Mouse (Mus musculus): ENCODE data around the gene Grin2c. TPM values are rescaled to one million over a fixed set of nuclear protein-coding genes. Genes with fewer than 3 reads are reported as not detected.
A peak's percentile ranks its signal among the peaks of the same experiment; 100 is the strongest.

Gene Grin2c
- polyA plus RNA-seq, 1 experiment from 2014 or later, result 0.83 TPM

DNA sequence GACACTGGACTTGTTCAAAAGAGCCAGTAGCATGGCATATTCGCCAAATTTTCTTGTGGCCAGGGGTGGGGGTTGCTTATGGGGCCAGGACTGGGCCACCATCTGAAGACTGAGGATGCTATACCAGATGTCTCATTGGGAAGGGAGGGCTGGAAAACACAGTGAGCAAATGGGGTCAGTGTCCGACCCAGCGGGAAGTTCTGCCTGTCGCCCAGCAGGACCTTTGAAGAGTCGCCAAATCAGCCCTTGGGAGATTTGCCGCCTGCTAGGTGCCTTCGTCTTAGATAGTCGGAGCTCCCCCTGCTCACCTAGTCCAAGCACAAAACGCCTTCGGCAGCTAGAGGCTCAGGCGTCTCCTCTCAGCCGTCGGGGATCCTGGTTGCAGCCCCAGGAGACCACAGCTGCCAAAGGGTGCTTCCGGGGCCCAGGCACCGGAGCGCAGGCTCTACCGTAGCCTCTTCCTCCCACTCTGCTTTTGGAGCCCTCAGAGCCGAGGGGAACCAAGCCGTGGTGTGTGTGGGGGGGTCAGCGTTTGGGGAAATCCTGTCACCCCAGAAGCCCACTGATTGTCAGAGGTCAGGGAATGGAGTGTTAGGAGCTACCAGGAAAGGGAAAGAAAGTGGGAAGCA, 1.2 kb downstream of the Grin2c start:
- DNase-seq (ENCODE audit: low spot score), result peak; percentile 39

DNA sequence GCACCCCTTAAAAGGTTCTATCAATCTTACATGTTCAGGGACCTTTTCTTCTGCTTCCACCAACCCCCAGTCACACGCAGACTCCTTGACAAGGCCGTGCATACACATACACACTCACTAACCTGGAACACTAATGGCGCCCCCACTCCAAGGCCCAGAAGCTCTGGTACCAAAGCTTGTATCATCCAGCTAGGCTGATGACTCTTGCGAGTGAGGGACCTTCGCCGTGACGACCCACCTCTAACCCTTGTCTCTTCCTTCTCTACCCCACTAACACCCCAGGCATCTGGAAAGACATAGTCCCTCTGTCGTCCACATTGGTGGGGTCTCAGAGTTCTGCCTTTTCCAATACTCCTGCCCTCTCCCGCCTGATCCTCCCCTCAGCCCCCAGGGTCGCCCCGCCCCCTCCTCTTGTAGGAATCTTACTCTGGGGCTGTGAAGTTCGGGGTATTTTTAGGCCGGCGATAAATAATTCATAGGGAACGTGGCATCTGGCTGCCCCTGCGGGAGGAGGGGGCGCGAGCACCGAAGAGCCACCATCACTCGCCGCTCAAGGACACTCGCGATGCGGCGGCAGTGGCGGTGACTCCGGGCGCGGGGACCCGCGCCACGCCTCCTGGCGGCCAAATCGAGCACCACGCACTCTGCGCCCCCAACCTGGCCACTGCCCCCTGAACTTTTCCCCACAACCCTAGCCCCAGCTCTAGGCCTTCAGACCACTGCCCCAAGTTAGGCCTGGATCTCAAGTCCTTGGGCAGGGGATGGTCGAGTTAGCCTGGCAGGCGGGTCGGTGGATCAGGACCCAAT, 2.0 kb downstream of the Grin2c start:
- peak; percentile 55 for DNase-seq (ENCODE audit: low spot score)

DNA sequence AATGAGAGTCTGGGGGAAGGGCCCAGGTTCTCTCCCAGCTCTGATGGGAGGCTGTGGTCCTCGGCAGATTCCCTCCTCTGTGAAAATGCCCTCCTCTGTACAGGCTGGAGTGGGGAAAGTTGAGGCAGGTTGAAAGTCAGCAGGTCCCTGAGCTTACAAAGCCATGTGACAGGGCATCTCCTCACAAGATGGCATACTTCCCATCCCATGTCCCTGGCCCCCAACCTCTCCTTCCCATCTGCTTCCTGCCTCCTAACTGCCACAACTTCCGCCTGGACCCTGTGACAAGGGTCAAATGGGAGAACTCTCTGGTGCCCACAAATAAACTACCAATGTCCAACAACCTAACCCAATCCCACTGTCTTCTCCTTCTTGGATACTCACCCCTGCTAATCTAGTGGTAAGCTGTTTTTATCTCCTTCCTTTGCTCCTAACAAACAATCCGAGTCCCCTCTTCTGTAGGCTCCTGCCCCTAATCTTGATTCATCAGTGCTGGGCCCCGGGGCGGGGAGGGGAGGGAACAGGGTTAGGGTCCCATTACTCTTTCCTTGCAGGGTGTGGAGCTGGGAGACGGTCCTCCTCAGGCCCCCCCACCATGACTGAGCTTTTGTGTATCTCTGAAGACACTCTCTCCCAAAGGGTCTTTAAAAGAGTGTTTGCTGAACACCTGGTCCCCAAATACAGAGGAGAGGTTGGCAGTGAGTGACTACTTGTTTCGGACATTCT, 2.7 kb downstream of the Grin2c start:
- DNase-seq (ENCODE audit: low spot score), result no peak

DNA sequence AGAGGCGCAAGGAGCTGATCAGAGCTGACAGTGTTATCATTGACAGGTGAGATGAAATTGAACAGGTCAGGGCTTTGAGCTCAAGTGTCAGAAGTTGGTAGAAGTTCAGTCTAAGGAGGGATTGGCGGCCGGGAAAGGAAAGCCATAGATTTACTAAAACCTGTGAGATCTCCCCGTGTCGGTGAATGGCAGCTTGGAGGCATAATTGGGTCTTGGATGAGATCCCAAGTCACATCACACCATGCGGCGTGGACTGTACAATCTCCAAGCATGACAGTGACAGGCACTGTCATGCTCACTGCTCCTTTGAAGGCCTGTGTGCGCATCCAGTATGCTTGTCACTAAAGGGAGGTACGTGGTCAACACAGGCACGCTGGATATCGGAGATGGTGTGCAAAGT, 4.1 kb downstream of the Grin2c start:
- DNase-seq (ENCODE audit: low spot score), result no peak

DNA sequence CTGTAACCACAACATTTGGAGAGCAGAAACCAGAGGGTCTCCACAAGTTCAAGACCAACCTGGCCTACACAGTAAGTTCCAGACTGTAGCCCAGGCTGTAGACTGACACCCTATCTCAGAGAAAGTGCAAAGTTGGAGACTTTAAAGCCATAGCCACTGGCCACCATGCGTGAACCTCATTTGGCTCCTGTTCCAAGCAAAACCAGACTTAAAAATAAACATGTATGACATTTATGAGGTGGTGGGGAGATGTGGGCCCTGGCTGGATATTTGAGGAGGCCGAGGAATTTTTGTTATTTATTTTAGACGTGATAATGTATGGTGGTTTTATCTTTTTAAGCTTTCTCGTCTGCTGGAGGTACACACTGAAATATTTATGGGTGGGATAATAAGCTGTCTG, 7.9 kb downstream of the Grin2c start:
- no peak for DNase-seq (ENCODE audit: low spot score)

DNA sequence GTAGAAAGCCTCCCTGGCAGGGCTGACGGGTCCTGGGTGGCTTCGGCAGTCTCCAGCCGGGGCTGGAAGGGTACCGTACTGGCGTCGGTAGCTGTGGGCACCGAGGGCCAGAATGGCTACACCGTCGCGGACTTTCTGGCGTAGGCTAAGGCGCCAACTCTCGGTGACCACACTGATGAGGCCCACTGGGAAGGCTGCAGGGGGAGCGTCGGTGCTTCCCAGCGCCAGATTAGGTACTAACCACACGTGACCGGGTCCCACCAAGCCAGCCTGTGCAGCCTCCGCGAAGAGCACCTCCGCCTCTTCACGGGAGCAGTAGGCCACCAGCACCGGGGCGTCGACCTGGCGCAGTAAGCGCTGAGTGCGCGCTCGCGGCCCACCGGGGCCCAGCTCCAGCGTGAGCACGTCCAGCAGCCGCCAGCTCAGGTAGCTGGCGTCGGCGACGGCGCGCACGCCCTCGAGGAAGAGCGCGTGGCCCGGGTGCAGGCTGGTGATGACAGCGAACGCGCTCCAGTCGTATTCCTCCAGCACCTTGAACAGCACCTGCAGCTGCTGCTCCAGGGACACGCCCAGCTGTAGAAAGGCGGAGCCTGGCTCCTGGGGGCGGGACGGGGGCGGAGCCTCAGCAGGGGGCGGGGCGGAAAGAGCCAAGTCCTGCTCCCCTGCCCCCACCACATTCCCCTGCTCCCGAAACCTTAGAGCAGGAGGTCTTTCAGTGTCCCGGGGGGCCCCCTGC, 9.1 kb downstream of the Grin2c start:
- peak; percentile 62 for DNase-seq (ENCODE audit: low spot score)

DNA sequence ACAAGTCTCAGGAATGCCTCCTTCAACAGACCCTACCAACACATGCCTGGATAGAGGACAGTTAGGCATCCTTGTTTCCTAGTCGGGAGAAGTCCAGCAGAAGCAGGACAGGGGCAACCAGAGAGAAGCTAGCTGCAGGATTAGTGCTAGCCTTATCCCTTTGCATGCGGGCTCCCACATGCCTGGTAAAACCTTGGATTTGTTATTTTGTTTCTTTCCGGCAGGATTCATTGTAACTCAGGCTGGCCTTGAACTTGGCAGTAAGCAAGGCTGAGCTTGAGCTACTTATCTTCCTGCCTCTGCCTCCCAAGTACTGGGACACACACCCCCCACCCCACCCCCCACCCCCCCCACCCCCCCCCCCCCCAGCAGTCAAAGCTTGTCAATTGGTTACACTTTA, 15.8 kb downstream of the Grin2c start:
- no peak for DNase-seq (ENCODE audit: low spot score)

DNA sequence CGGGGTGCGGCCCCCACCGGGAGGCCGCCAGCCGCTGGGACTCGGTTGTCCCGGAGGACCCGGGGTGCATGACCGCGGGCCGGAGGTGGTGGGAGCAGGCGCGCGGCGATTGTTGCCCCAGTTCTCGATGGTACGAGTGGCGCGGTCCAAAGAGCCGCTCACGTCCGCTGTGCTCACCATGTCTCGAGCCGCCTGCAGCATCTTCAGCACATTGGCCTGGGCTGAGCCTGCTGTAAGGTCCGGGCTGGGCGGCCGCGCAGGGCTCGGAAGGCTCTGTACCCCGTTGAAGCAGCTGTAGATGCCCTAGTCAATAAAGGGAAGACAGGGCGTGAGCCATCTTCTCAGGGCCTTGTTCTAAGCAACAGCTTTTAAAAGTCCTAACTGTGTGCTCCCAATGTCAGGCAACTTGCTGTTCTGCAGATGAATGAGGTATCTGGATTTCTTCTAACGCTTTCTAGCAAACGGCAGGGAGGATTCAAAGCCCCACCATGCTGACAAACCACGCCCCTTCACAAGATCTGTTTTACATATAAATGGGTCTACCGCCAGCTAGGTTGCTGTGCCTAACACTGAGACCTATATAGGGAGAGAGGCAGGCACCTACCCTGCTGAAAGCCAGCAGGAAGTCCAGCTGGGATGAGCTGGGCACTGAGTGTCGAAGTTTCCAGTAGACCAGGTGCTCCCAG, 16.5 kb downstream of the Grin2c start:
- DNase-seq (ENCODE audit: low spot score), result no peak

DNA sequence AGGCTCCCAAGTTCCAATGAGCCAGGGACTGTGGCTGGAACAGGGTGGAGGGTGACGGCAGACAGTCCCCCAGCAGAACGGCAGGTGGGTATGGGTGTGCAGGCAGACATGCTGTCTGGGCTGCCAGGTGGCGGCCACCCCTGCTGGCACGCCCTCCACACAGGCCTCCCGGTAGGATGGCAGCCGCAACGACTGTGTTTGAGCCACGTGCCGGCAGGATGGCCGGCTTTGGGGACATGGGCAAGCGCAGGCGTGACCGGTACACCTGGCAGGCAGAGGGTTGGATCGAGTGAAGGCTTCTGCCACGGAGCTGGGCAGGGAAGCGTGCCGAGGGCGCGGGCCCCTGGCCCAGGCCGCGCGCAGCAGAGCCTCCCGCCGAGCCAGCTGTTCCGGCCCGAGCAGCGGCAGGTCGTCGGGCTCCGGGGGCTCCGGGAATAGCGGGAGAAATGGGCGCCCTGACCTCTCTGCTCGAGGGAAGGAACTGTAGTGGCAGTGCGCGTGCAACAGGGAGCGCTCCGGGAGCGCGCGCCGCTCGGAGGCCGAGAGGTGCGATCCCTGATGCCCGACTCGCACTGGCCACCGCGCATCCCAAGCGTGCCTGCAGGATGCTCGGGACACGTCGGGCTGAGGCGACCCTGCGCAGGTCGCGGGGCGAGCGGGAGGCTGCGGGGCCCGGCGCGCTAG, 17.2 kb downstream of the Grin2c start:
- peak; percentile 39 for DNase-seq (ENCODE audit: low spot score)

DNA sequence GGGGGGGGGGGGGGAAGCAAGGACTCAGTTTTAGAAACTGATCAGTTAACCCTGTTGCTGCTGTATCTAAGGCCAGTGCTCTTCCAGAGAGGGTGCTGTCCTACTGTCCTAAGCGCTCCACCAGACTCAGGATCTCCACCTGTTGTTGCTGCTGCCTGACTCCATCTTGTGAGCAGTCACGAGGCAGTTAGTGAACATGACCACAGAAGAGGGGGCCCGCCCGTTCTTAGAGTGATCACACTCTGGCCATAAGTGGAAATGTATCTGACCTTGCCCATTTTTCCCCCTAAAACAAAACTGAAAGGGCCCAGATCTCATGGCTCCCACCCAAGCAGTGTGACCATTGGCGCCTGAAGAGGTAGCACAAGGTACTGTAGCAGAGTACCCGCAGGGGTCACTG, 19.1 kb downstream of the Grin2c start:
- DNase-seq (ENCODE audit: low spot score), result no peak

DNA sequence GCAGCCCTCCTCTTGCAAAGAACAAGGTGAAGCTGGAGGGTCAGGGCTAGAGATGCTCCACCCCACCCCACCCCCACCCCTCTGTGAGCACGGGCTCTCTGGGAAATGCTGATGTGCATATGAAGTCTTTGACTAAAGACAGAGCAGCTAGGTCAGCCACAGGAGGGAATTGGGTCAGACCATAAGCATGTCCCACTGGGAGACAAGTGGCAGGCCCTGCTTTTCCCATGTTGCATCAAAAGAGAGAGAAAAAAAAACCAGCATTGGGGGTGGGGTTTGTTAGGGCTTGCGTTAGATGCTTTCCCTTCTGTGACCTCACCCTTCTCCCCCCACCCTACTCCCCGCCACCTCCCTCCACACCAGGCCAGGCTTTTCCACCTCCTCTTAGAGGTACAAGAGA, 19.8 kb downstream of the Grin2c start:
- DNase-seq (ENCODE audit: low spot score), result no peak

DNA sequence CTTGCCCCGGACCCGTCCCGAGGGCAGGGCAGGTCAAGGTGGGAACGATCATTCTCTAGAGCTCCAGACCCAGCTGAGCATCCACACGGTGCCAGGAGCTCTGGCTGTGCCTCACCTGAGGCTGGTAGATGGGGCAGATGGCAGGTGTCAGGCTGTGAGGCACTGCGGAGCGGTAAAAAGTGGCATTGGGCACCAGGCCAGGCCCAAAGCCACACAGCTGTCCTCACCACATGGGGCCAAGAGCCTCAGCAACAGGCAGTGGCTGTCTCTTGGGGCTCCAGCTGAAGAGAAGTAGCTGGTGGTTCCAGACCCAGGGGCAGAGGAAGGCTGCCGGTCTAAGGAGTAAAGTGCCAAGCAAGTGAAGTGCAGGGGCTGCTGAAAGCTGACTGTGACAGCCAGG, 20.7 kb downstream of the Grin2c start:
- DNase-seq (ENCODE audit: low spot score), result no peak

DNA sequence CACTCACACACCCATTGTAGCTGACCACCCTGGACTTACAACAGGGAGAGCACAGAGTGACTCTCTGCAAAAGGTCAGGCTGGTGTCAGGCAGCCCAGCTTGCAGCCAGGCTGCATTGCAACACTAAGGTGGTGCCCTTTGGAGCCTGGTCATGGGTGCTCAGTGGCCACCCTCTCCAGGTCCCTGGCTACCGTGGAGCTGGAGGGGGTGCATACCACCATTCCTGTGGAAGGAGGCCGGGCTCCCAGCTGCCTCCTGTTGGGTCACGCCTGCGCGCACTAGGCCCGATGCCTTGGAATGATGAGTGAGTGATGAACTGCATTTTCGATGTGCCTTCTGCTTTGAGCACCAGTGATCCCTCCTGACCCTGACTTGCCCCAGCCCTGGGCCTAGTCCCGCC, 22.2 kb downstream of the Grin2c start:
- DNase-seq (ENCODE audit: low spot score), result no peak

DNA sequence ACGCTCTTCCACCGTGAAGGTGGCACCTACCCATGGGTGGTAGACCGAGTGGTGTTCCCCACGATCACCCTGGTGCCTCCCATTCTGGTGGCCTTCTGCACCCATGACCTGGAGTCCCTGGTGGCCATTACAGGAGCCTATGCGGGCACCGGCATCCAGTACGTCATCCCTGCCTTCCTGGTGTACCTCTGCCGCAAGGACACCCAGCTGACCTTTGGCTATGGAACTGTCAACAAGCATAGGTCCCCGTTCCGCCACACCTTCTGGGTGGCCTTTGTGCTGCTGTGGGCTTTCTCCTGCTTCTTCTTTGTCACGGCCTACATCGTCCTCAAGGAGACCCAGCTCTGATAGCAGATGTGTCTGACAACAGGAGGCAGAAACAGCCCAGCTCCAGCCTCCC, 23.3 kb downstream of the Grin2c start:
- DNase-seq (ENCODE audit: low spot score), result no peak

DNA sequence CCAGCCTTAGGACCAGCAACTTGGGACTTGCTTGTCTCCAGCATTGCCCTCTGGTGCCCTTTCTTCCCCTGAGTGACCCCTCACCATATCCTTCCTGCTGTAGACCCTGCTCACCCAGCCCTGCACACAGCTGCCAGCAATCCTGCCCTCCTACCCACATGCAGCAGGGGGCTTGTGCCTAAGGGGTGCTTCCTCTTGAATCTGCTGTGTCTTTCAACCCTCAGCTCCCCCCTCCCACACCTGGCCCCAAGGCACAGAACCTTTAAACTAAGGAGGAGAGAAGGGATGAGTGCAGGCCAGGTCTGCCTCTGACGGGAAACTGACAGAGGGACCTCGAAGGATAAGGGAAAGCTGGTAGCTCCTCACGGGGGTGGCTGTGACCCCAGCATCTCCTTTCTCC, 24.3 kb downstream of the Grin2c start:
- DNase-seq (ENCODE audit: low spot score), result peak; percentile 60

DNA sequence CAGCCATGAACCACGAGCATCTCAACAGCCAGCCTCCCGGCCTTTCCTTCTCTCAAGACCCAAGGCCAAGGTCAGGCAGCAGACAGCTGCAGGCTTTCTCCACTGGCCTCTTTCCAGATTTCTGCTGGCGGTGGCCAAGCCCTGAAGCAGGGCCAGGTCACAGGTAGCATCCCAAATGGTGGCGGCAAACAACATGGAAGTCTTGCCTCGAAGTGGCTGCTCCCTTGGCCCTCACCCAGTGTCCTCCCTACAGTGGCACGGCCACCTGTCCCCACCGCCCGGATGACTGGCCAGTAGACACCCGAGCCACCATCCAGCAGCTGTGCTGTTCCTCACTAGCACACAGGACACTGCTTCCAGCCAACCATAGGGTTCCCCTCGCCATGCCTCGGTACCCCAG, 25.6 kb downstream of the Grin2c start:
- DNase-seq (ENCODE audit: low spot score), result no peak

DNA sequence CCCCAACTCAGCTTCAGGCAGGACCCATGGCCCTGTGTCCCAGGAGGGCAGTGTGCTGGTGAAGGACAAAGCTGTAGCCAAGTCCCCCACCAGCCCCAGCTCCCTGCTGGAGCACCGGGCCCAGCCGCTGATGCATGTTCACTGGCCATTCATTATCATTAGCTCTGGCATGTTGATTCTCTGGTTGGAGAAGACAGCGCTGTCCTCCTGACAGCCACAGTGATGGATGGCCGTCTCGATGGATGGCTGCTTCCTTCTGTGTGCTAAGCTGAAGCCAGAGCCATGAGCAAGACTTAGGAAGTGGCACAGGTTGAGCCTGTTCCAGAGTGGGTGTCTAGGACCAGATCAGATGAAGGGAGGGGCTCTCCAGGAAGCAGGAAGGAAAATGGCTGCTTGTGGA, 30.5 kb downstream of the Grin2c start:
- no peak for DNase-seq (ENCODE audit: low spot score)

DNA sequence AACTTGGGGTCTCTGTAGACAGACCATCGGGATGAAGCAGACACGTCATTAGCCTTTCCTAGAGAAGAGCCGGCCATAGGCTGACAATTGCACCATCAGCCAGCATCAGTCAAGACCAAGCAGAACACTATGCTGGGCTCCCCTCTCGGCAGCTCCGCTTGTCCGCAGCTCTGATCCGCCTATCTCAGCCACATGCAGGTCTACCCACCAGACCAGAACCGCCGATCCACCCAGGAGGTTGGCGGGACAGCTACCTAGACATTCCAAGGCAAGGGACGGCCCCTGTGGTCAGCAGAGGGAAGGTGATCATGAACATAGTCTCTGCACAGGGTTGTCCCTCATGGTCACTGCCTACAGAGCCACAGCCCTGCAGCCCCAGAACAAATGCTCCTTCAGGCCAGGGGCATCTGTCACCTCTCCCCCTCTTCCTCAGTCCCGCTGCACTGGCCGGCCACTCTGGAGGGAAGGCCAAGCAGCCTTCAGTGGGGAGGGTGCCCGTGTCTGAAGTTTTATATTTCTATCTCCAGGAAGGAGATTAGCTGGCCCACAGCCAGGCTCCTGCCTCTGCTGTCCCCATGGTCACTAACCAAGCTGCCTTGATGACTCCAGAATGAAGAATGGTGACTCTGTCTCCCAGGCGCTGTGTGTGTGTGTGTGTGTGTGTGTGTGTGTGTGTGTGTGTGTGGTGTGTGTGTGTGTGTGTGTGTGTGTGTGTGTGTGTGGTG, 32.6 kb downstream of the Grin2c start:
- no peak for DNase-seq (ENCODE audit: low spot score)

DNA sequence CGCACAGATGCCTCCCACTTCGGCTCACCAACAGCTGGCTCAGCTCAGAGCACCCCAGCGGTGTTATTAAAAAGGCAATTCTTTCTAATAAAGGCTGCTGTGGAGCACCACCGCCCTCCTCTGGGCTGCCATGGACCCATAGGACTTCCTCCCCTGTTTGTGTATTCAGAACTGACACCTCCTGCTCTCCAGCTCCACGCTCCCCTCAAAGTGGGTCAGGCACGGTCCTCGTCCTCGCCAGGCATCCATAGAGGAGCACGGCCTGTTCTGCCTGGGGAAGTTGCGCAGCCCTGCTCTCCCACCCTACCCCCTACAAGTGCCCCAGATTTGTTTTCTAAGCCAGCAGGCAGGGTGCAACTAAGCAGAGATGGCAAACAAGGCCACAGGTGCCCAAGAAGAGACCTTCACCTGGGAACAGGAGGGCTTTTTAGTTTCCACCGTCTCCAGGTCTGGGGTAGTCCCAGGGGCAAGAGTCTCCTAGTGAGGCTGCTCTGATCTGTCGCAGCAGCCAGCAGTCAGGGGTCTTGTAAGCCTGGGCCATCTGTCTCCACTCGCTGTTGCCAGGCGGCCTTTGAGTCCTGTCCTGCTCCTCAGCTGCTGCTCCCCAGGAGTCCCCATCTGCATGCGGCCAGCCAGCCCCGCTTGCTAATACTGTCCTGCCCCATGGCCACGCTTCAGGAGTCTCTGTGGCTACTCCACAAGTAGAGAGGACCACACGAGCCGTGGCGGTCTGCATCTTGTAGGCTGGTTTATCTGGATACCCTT, 33.3 kb downstream of the Grin2c start:
- no peak for DNase-seq (ENCODE audit: low spot score)

Measured in thymus, postnatal 0 days (tissue).